Mouse (Mus musculus) heart, embryonic 10.5 days (tissue): ENCODE results near the gene Manbal. TPM values are rescaled to one million over a fixed set of nuclear protein-coding genes. Genes with fewer than 3 reads are reported as not detected.
"Not testable (repeated sequence)": the region's sequence is repeated elsewhere in the genome, so short reads cannot be mapped to it uniquely, and the experiment has no call there.

ENCODE experiments used
- DNase-seq: peaks from one replicate; pipeline ENCODE4 v3.0.0-alpha.2; 2017; ENCODE audit warnings: low spot score
- H3K27ac ChIP-seq: fragments of 300-500 bp; sonication (generic); 2 replicates; pipeline ENCODE4 v1.5.1; 2016; ENCODE audit warnings: mild to moderate bottlenecking
- H3K27me3 ChIP-seq: fragments of 300-500 bp; sonication (generic); 2 replicates; pipeline ENCODE4 v1.6.1; 2016; ENCODE audit warnings: mild to moderate bottlenecking; ENCODE audit not compliant: poor library complexity, insufficient read depth, severe bottlenecking
- H3K36me3 ChIP-seq: fragments of 300-500 bp; sonication (generic); 2 replicates; pipeline ENCODE4 v1.6.1; 2016; ENCODE audit warnings: mild to moderate bottlenecking, moderate library complexity
- H3K4me1 ChIP-seq: fragments of 300-500 bp; sonication (generic); 2 replicates; pipeline ENCODE4 v1.6.1; 2016; ENCODE audit warnings: mild to moderate bottlenecking
- H3K4me3 ChIP-seq: fragments of 300-500 bp; sonication (generic); 2 replicates; pipeline ENCODE4 v1.5.1; 2016; ENCODE audit warnings: mild to moderate bottlenecking, moderate library complexity
- H3K9me3 ChIP-seq: fragments of 300-500 bp; sonication (generic); 2 replicates; pipeline ENCODE4 v1.6.1; 2016; ENCODE audit warnings: mild to moderate bottlenecking, moderate library complexity
- WGBS: fragments of 180-500 bp; shearing (Covaris S2); methylation state at CpG from one replicate; pipeline ENCODE4 v1.1.7; 2016; 5-methylcytosine and 5-hydroxymethylcytosine counted together
- polyA plus RNA-seq: library from polyadenylated mRNA; unstranded; fragments of >200 nt; fragmentation: Nextera tagmentation; extraction: Ambion mirVana; gene quantifications from 2 replicates; pipeline ENCODE4 v1.2.1, GENCODE M21; 2016

Manbal gene
- polyA plus RNA-seq, 1 experiment from 2014 or later, result 68.2 TPM

DNA sequence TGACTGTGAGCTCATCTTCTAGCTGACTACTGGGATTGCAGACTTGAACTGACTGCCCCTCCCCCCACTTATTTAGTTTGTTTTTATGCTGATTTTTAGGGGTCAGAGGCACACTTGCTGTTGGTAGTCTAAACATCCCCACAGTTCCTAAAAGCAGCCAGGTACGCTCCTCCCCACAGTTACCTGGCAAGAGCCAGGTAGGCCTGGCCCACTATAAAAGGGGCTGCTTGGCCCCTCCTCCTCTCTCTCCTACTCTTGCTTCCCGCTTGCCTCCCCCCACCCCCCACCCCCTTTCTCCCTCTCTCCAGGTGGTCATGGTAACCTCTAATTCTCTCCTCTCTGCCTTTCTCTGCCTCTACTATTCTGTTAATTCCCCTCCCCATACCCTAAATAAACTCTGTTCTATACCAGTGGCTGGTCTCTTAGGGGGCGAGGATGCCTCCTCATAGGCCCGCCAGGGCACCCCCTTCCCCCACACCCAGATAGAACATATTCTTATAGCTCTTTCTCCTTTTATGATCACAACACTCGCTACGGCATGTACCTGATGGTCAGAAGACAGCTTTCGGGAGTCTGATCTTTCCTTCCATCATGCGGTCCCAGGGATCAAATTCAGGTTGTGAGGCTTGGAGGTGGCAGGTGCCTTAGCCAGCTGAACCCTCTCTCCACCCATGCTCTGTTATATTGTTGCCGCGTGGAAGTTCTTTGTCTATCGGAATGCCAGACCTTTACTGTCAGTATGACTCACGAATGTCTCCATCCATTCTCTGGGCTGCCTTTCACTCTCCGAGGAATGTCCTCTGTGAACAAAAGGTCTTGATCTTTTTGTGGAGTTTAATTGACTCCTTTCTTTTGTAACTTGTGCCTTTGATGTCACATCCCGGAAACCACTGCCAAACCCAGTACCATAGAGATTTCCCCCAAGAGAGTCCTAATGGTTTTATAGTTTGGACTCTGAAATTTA is 8.7 kb downstream of the Manbal start:
- H3K27ac ChIP-seq, result peak overlapping the region; percentile 65
- peaks cover 24% of the 10 kb centered on the region for H3K36me3 ChIP-seq
- no peak for DNase-seq
- no peaks in the 10 kb centered on the region for H3K9me3 ChIP-seq
- no peaks in the 10 kb centered on the region for H3K27me3 ChIP-seq
- H3K4me3 ChIP-seq, result no peak overlapping the region
- 45% methylated on average over 14 of the region's 14 CpGs for WGBS
- H3K4me1 ChIP-seq, result peaks cover 61% of the 10 kb centered on the region

DNA sequence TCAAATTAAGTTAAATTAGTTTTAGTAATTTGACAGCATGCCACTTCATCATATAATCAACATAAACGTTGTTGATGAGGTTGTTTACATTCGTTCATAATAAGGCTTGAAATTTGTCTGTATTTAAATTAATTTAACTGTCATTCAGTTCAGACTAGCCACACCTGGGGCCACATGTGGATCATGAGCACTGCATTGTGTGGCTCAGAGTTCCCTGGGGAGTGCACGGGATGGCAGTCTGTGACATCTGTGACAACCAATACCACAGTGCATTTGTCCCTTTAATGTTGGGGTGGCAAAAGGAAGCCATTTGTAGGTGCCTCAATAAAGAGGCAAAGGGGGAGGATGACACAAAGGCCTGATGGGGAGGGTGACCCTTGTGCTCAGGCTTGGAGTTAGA is 9.6 kb downstream of the Manbal start:
- no peak for DNase-seq
- no peaks in the 10 kb centered on the region for H3K9me3 ChIP-seq
- H3K27ac ChIP-seq, result no peak overlapping the region
- no peaks in the 10 kb centered on the region for H3K27me3 ChIP-seq
- 70% methylated on average over 3 of the region's 3 CpGs for WGBS
- peaks cover 30% of the 10 kb centered on the region for H3K36me3 ChIP-seq
- H3K4me3 ChIP-seq, result no peak overlapping the region
- H3K4me1 ChIP-seq, result peaks cover 52% of the 10 kb centered on the region

GRCm38 (mm10) chr2:157384836-157385235 is 17.4 kb downstream of the Manbal start:
- no peak overlapping the region for H3K27ac ChIP-seq
- H3K9me3 ChIP-seq, result no peaks in the 10 kb centered on the region
- peaks cover 10% of the 10 kb centered on the region for H3K4me1 ChIP-seq
- H3K27me3 ChIP-seq, result no peaks in the 10 kb centered on the region
- no peak for DNase-seq
- H3K4me3 ChIP-seq, result no peak overlapping the region
- WGBS, result 86% methylated on average over 4 of the region's 4 CpGs
- peaks cover 51% of the 10 kb centered on the region for H3K36me3 ChIP-seq

GRCm38 (mm10) chr2:157388901-157389590 is 21.7 kb downstream of the Manbal start:
- not testable (repeated sequence) for DNase-seq
- WGBS, result 92% methylated on average over 14 of the region's 14 CpGs

GRCm38 (mm10) chr2:157389591-157389921 is 22.2 kb downstream of the Manbal start:
- WGBS, result 80% methylated on average over 7 of the region's 7 CpGs
- no peaks in the 10 kb centered on the region for H3K9me3 ChIP-seq
- no peak overlapping the region for H3K27ac ChIP-seq
- DNase-seq, result no peak
- H3K4me1 ChIP-seq, result peaks cover 27% of the 10 kb centered on the region
- H3K4me3 ChIP-seq, result no peak overlapping the region
- no peaks in the 10 kb centered on the region for H3K27me3 ChIP-seq
- H3K36me3 ChIP-seq, result peaks cover 48% of the 10 kb centered on the region

More at GRCm38 (mm10) chr2:157388901-157389590, 21.7 kb downstream of the Manbal start:
- not testable (repeated sequence) for H3K4me3 ChIP-seq, H3K27ac ChIP-seq, H3K27me3 ChIP-seq, H3K9me3 ChIP-seq
- H3K36me3 ChIP-seq, result peaks cover 51% of the 10 kb centered on the region
- H3K4me1 ChIP-seq, result peaks cover 27% of the 10 kb centered on the region

- no peaks in the 10 kb centered on the region for H3K9me3 ChIP-seq
- peaks cover 40% of the 10 kb centered on the region for H3K4me1 ChIP-seq
- WGBS, result 90% methylated on average over 2 of the region's 2 CpGs
- no peak overlapping the region for H3K4me3 ChIP-seq
- no peak overlapping the region for H3K27ac ChIP-seq
- peaks cover 60% of the 10 kb centered on the region for H3K36me3 ChIP-seq
- no peaks in the 10 kb centered on the region for H3K27me3 ChIP-seq
- DNase-seq, result no peak
Measured at GRCm38 (mm10) chr2:157392331-157392730, 24.9 kb downstream of the Manbal start.

DNA sequence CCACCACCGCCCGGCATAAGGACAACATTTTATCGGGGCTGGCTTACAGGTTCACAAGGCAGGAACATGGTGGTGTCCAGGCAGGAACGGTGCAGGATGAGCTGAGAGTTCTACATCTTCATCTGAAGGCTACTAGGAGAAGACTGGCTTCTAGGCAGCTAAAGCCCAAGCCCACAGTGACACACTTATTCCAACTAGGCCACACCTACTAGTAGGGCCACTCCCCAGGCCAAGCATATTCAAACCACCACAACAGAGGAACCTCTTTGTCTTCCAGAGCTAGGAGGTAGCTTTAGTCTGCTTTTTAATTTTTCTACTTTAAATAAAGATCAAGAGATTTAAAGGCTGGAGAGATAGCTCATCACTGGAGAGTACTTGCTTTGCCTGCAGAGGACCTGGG is 26.2 kb downstream of the Manbal start:
- no peaks in the 10 kb centered on the region for H3K27me3 ChIP-seq
- no peak overlapping the region for H3K27ac ChIP-seq
- H3K4me3 ChIP-seq, result no peak overlapping the region
- peaks cover 42% of the 10 kb centered on the region for H3K4me1 ChIP-seq
- 95% methylated on average over 4 of the region's 4 CpGs for WGBS
- peaks cover 6% of the 10 kb centered on the region; the same call in 1 of the 2 replicates for H3K9me3 ChIP-seq
- peaks cover 61% of the 10 kb centered on the region for H3K36me3 ChIP-seq
- DNase-seq, result no peak

- no peak for DNase-seq
- WGBS, result 57% methylated on average over 6 of the region's 6 CpGs
- H3K27me3 ChIP-seq, result no peaks in the 10 kb centered on the region
- H3K36me3 ChIP-seq, result peaks cover 59% of the 10 kb centered on the region
- no peak overlapping the region for H3K4me3 ChIP-seq
- H3K9me3 ChIP-seq, result peaks cover 6% of the 10 kb centered on the region; the same call in 1 of the 2 replicates
- H3K4me1 ChIP-seq, result peaks cover 38% of the 10 kb centered on the region
- H3K27ac ChIP-seq, result no peak overlapping the region
Measured at GRCm38 (mm10) chr2:157394868-157395267, 27.5 kb downstream of the Manbal start.

- H3K4me3 ChIP-seq, result no peak overlapping the region
- peaks cover 6% of the 10 kb centered on the region; the same call in 1 of the 2 replicates for H3K9me3 ChIP-seq
- H3K36me3 ChIP-seq, result peaks cover 56% of the 10 kb centered on the region
- no peak for DNase-seq
- H3K27ac ChIP-seq, result no peak overlapping the region
- peaks cover 33% of the 10 kb centered on the region for H3K4me1 ChIP-seq
- no peaks in the 10 kb centered on the region for H3K27me3 ChIP-seq
- 67% methylated on average over 5 of the region's 5 CpGs for WGBS
Measured at GRCm38 (mm10) chr2:157395371-157395770, 28.0 kb downstream of the Manbal start.

DNA sequence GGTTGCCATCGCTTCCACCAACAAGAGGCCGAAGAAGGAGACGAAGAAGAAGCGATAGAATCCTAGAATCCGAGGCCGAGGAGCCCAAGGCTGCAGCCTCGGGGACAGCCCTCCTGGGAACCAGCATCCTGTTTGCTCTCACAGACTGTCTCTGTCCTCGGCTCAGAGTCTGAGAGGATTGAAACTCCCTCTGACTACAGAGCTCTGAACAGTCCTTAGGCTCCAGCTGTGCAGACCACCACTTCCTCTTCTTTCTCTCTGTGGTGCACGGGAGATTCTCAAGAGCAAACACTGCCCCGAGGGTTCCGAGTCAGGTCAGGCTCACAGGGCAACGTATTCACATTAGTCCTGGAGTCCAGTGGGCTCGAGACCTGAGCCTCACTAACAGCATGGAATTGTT is 28.6 kb downstream of the Manbal start:
- WGBS, result 62% methylated on average over 13 of the region's 13 CpGs
- Histone ChIP-seq H3K27ac (peak overlapping the region; percentile 30; the same call in 1 of the 2 replicates), H3K4me1 (peaks cover 29% of the 10 kb centered on the region), H3K27me3 (no peaks in the 10 kb centered on the region), H3K9me3 (peaks cover 6% of the 10 kb centered on the region; the same call in 1 of the 2 replicates), H3K4me3 (no peak overlapping the region), H3K36me3 (peaks cover 54% of the 10 kb centered on the region)
- DNase-seq, result no peak

DNA sequence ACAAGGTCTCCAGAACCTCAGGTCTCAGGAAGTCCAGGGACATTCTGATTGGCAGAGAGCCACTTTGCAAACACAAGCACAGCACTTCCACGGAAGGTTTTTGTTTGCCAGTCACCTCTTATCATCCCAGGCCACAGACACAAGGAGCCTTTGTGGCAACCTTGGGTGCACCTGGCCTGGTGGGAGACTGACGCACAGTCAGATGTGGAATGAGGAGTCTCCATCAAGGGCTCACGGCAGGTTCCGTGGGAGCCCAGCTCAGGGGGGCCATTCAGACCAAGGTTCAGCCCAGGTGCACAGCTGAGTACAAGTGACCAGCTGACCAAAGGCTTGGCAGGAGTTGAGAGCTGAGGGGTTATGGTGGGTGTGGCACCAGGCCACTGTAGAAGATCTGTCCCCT is 30.0 kb downstream of the Manbal start:
- 79% methylated on average over 4 of the region's 4 CpGs for WGBS
- Histone ChIP-seq H3K9me3 (peaks cover 6% of the 10 kb centered on the region; the same call in 1 of the 2 replicates), H3K36me3 (peaks cover 50% of the 10 kb centered on the region), H3K4me1 (peaks cover 25% of the 10 kb centered on the region), H3K4me3 (no peak overlapping the region), H3K27me3 (no peaks in the 10 kb centered on the region), H3K27ac (no peak overlapping the region)
- DNase-seq, result no peak

DNA sequence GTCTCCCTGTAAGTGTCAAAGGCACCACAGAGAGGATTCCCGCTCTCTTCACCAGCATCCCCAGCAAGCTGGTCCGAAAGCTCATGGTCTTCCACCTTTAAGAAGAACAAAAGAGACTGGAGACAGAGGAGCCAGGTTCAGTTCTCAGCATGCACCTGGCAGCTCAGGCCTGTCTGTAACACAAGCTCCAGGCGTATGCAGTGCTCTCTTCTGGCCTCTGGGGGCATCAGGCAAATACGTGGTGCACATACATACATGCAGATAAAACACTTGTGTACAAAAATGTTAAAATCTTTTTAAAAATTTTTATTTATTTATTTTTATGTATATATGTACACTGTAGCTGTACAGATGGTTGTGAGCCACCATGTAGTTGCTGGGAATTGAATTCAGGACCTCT is 31.1 kb downstream of the Manbal start:
- DNase-seq, result no peak

DNA sequence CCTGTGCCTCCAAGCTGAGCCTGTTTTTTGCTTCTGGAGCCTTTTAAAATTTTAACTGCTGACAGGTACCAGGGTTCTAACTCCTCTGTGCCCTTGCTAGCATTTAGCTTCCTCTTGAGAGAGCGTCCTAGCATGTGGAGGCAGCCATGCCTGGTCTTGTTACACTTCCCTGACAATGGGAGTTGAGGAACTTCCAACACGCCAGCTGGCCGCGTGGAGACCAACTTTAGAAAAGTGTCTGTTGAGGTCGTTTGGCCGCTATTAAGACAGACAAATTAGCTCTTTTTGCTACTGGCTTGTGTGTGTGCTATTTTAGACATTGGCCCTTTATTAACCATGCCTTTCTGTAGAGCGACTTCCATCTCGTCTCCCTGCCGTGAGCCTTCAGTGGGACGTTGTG is 32.4 kb downstream of the Manbal start:
- 84% methylated on average over 10 of the region's 10 CpGs for WGBS

More for the DNA sequence above, 31.1 kb downstream of the Manbal start:
- Histone ChIP-seq H3K36me3 (peaks cover 40% of the 10 kb centered on the region), H3K9me3 (peaks cover 6% of the 10 kb centered on the region; the same call in 1 of the 2 replicates), H3K27ac (no peak overlapping the region), H3K4me1 (peaks cover 22% of the 10 kb centered on the region), H3K4me3 (no peak overlapping the region), H3K27me3 (no peaks in the 10 kb centered on the region)
- WGBS, result 97% methylated on average over 4 of the region's 4 CpGs

More for the DNA sequence above, 32.4 kb downstream of the Manbal start:
- no peaks in the 10 kb centered on the region for H3K27me3 ChIP-seq
- DNase-seq, result no peak
- H3K4me3 ChIP-seq, result no peak overlapping the region
- H3K9me3 ChIP-seq, result peaks cover 6% of the 10 kb centered on the region; the same call in 1 of the 2 replicates
- H3K36me3 ChIP-seq, result peaks cover 37% of the 10 kb centered on the region
- no peak overlapping the region for H3K27ac ChIP-seq
- peaks cover 21% of the 10 kb centered on the region for H3K4me1 ChIP-seq
